In genomic region chr9:70678682-70679131, GRCm38 (mm10) we compare ENCODE assay signal across 7 mouse cellular contexts. TPM values are rescaled to one million over a fixed set of nuclear protein-coding genes. Genes with fewer than 3 reads are reported as not detected.
DNase-seq lines count a peak whose midpoint lies in the region; ATAC-seq lines count a peak whose summit lies in the region.

Adam10 (plus strand) TSS chr9:70678997.

- peak; percentile 100 for DNase-seq in adrenal gland, postnatal 14 days
- peak; percentile 98 for DNase-seq in embryonic facial prominence, embryonic 11.5 days (ENCODE audit: low spot score)
- DNase-seq in heart, adult 11 months, result peak; percentile 100
- peak; percentile 98 for DNase-seq in kidney, adult 18-20 months
- peak; percentile 99 for DNase-seq in limb, embryonic 11.5 days (ENCODE audit: low spot score)
- DNase-seq in midbrain, embryonic 14.5 days, result peak; percentile 99
- DNase-seq in spleen, adult 18-20 months, result peak; percentile 97 to 99

- H3K4me3 ChIP-seq in embryonic facial prominence, embryonic 11.5 days (ENCODE audit: low read depth, low read length), result peak within 1 kb of the TSS; percentile 91
- H3K4me3 ChIP-seq in limb, embryonic 11.5 days (ENCODE audit: low read depth, low read length), result peak within 1 kb of the TSS; percentile 77
- H3K4me3 ChIP-seq in midbrain, embryonic 14.5 days (replicated peaks; ENCODE audit: low read depth, low read length), result peak within 1 kb of the TSS; percentile 91

- no peaks in the 10 kb centered on the region for H3K4me1 ChIP-seq in embryonic facial prominence, embryonic 11.5 days (ENCODE audit: control insufficient read depth, insufficient read depth, low read length)
- H3K4me1 ChIP-seq in limb, embryonic 11.5 days (ENCODE audit: control insufficient read depth, insufficient read depth, low read length), result no peaks in the 10 kb centered on the region
- H3K4me1 ChIP-seq in midbrain, embryonic 14.5 days (ENCODE audit: control insufficient read depth, insufficient read depth, low read length), result peaks cover 14% of the 10 kb centered on the region

- WGBS in embryonic facial prominence, embryonic 11.5 days, result under 1% methylated on average over 45 of the region's 48 CpGs
- WGBS in limb, embryonic 11.5 days, result under 1% methylated on average over 43 of the region's 48 CpGs
- WGBS in midbrain, embryonic 14.5 days, result under 1% methylated on average over 48 of the region's 48 CpGs

- ATAC-seq in embryonic facial prominence, embryonic 11.5 days (replicated peaks; ENCODE audit: insufficient number of reproducible peaks, low FRiP score, low TSS enrichment, low read depth), result peak; percentile 99
- ATAC-seq in limb, embryonic 11.5 days (ENCODE audit: insufficient number of reproducible peaks, low FRiP score, low TSS enrichment, low read depth), result peak; percentile 99
- ATAC-seq in midbrain, embryonic 14.5 days (ENCODE audit: low FRiP score, low TSS enrichment), result peak; percentile 99

- peak within 1 kb of the TSS; percentile 95 for H3K9ac ChIP-seq in embryonic facial prominence, embryonic 11.5 days (replicated peaks; ENCODE audit: low read length)
- peak within 1 kb of the TSS; percentile 96 for H3K9ac ChIP-seq in limb, embryonic 11.5 days (ENCODE audit: low read length)
- H3K9ac ChIP-seq in midbrain, embryonic 14.5 days (replicated peaks; ENCODE audit: low read length), result peak within 1 kb of the TSS; percentile 94

- H3K36me3 ChIP-seq in embryonic facial prominence, embryonic 11.5 days (replicated peaks; ENCODE audit: control insufficient read depth, insufficient read depth, low read depth, low read length), result no peaks in the 10 kb centered on the region
- no peaks in the 10 kb centered on the region for H3K36me3 ChIP-seq in limb, embryonic 11.5 days (ENCODE audit: control insufficient read depth, insufficient read depth, low read length)
- H3K36me3 ChIP-seq in midbrain, embryonic 14.5 days (ENCODE audit: control insufficient read depth, insufficient read depth, low read length), result no peaks in the 10 kb centered on the region

- peak within 1 kb of the TSS; percentile 92 for H3K27ac ChIP-seq in embryonic facial prominence, embryonic 11.5 days (replicated peaks; ENCODE audit: low read depth, low read length)
- H3K27ac ChIP-seq in limb, embryonic 11.5 days (replicated peaks; ENCODE audit: low read depth, low read length), result peak within 1 kb of the TSS; percentile 93
- H3K27ac ChIP-seq in midbrain, embryonic 14.5 days (replicated peaks; ENCODE audit: low read depth, low read length), result peak within 1 kb of the TSS; percentile 98

- no peaks in the 10 kb centered on the region for H3K27me3 ChIP-seq in embryonic facial prominence, embryonic 11.5 days (ENCODE audit: control insufficient read depth, insufficient read depth, low read length)
- no peaks in the 10 kb centered on the region for H3K27me3 ChIP-seq in limb, embryonic 11.5 days (ENCODE audit: control insufficient read depth, insufficient read depth, low read length)
- H3K27me3 ChIP-seq in midbrain, embryonic 14.5 days (ENCODE audit: control insufficient read depth, insufficient read depth, low read length), result no peaks in the 10 kb centered on the region

- peak within 1 kb of the TSS; percentile 75 for H3K4me2 ChIP-seq in embryonic facial prominence, embryonic 11.5 days (ENCODE audit: low read depth, low read length)
- peak within 1 kb of the TSS; percentile 79 for H3K4me2 ChIP-seq in limb, embryonic 11.5 days (ENCODE audit: low read depth, severe bottlenecking)
- H3K4me2 ChIP-seq in midbrain, embryonic 14.5 days (ENCODE audit: low read length), result peak within 1 kb of the TSS; percentile 84

- no peaks in the 10 kb centered on the region for H3K9me3 ChIP-seq in embryonic facial prominence, embryonic 11.5 days (replicated peaks; ENCODE audit: control insufficient read depth, low read length)
- no peaks in the 10 kb centered on the region for H3K9me3 ChIP-seq in limb, embryonic 11.5 days (ENCODE audit: control insufficient read depth, low read length)
- no peaks in the 10 kb centered on the region for H3K9me3 ChIP-seq in midbrain, embryonic 14.5 days (ENCODE audit: control insufficient read depth, low read length)

RNA-seq across cellular contexts. Expression of gene Adam10, which starts in this region (rescaled TPM):
- total RNA-seq in adrenal gland, postnatal 14 days (2021), result 56.0 and 59.9 TPM in 2 replicates
- 62.9 and 70.3 TPM in 2 replicates for polyA plus RNA-seq in embryonic facial prominence, embryonic 11.5 days (2014; fragmentation: Nextera tagmentation; extraction: Ambion mirVana)
- polyA plus RNA-seq in limb, embryonic 11.5 days (2014; fragmentation: Nextera tagmentation; extraction: Ambion mirVana), result 52.4 and 52.5 TPM in 2 replicates
- polyA plus RNA-seq in midbrain, embryonic 14.5 days (2014; fragmentation: Nextera tagmentation; extraction: Ambion mirVana), result 42.0 and 59.1 TPM in 2 replicates

Comparison
In these comparisons a context has a peak if more than half of its experiments do, and no peak if none do; other contexts are left out.
1. Peak in every context shown above with its lines: DNase-seq, ATAC-seq, H3K4me3 ChIP-seq and H3K27ac ChIP-seq.